Mouse (Mus musculus) lung, embryonic 15.5 days (tissue): ENCODE results near the gene Sf3b4. TPM values are rescaled to one million over a fixed set of nuclear protein-coding genes. Genes with fewer than 3 reads are reported as not detected.
A peak's percentile ranks its signal among the peaks of the same experiment; 100 is the strongest.

Source experiments
- ATAC-seq: fragments of 200-750 bp; cut with Nextera tagmentation; 2 replicates; pipeline ENCODE4 v1.8.0; 2017; ENCODE audit warnings: moderate number of reproducible peaks, borderline replicate concordance; ENCODE audit not compliant: low FRiP score, low TSS enrichment; ENCODE audit errors: extremely low read depth
- H3K27ac ChIP-seq: fragments of 300-500 bp; sonication (generic); 2 replicates; pipeline ENCODE4 v1.5.1; 2015; ENCODE audit warnings: moderate library complexity, mild to moderate bottlenecking, inconsistent platforms
- H3K27me3 ChIP-seq: fragments of 300-500 bp; sonication (generic); 2 replicates; pipeline ENCODE4 v1.6.1; 2015; ENCODE audit warnings: inconsistent platforms
- H3K36me3 ChIP-seq: fragments of 300-500 bp; sonication (generic); 2 replicates; pipeline ENCODE4 v1.6.1; 2015; ENCODE audit warnings: inconsistent platforms
- H3K4me1 ChIP-seq: fragments of 300-500 bp; sonication (generic); 2 replicates; pipeline ENCODE4 v1.6.1; 2015; ENCODE audit warnings: inconsistent platforms
- H3K4me2 ChIP-seq: fragments of 300-500 bp; sonication (generic); 2 replicates; pipeline ENCODE4 v1.6.1; 2015; ENCODE audit warnings: inconsistent platforms, mild to moderate bottlenecking, moderate library complexity
- H3K4me3 ChIP-seq: fragments of 300-500 bp; sonication (generic); 2 replicates; pipeline ENCODE4 v1.5.1; 2015; ENCODE audit warnings: mild to moderate bottlenecking, inconsistent platforms
- H3K9ac ChIP-seq: fragments of 300-500 bp; sonication (generic); 2 replicates; pipeline ENCODE4 v1.6.1; 2015; ENCODE audit warnings: inconsistent platforms
- H3K9me3 ChIP-seq: fragments of 300-500 bp; sonication (generic); 2 replicates; pipeline ENCODE4 v1.6.1; 2016; ENCODE audit warnings: inconsistent platforms
- WGBS: fragments of 180-500 bp; shearing (Covaris S2); methylation state at CpG from one replicate; pipeline ENCODE4 v1.1.7; 2015; 5-methylcytosine and 5-hydroxymethylcytosine counted together
- polyA plus RNA-seq: library from polyadenylated mRNA; unstranded; fragments of >200 nt; fragmentation: Nextera tagmentation; extraction: Ambion mirVana; gene quantifications from 2 replicates; pipeline ENCODE4 v1.2.1, GENCODE M21; 2015

Sf3b4 gene
- polyA plus RNA-seq, 1 experiment from 2014 or later: 175 TPM

- Histone ChIP-seq H3K9me3 (no peaks in the 10 kb centered on the region), H3K27me3 (no peaks in the 10 kb centered on the region), H3K27ac (no peak overlapping the region), H3K4me2 (no peak overlapping the region), H3K4me3 (no peak overlapping the region), H3K4me1 (peaks cover 36% of the 10 kb centered on the region), H3K36me3 (peaks cover 38% of the 10 kb centered on the region), H3K9ac (no peak overlapping the region)
- no peak for ATAC-seq
- 94% methylated on average over 6 of the region's 6 CpGs for WGBS
These were observed 3.1 kb downstream of the Sf3b4 start for GRCm38 (mm10) chr3:96175251-96175650.

GRCm38 (mm10) chr3:96178427-96178826, 6.3 kb downstream of the Sf3b4 start:
- H3K4me3 ChIP-seq: no peak overlapping the region
- peaks cover 38% of the 10 kb centered on the region for H3K36me3 ChIP-seq
- H3K9me3 ChIP-seq: no peaks in the 10 kb centered on the region
- no peak overlapping the region for H3K4me2 ChIP-seq
- H3K27me3 ChIP-seq: no peaks in the 10 kb centered on the region
- no peak overlapping the region for H3K9ac ChIP-seq
- no peak overlapping the region for H3K27ac ChIP-seq
- ATAC-seq: no peak
- H3K4me1 ChIP-seq: peaks cover 35% of the 10 kb centered on the region
- 91% methylated on average over 4 of the region's 4 CpGs for WGBS

GRCm38 (mm10) chr3:96178902-96179301, 6.8 kb downstream of the Sf3b4 start:
- Histone ChIP-seq H3K27me3 (no peaks in the 10 kb centered on the region), H3K4me2 (no peak overlapping the region), H3K36me3 (peaks cover 38% of the 10 kb centered on the region), H3K9me3 (no peaks in the 10 kb centered on the region), H3K9ac (no peak overlapping the region), H3K4me3 (no peak overlapping the region), H3K27ac (no peak overlapping the region), H3K4me1 (peaks cover 31% of the 10 kb centered on the region)
- 84% methylated on average over 2 of the region's 2 CpGs for WGBS
- no peak for ATAC-seq

- no peaks in the 10 kb centered on the region for H3K27me3 ChIP-seq
- peaks cover 31% of the 10 kb centered on the region for H3K36me3 ChIP-seq
- H3K9ac ChIP-seq: no peak overlapping the region
- ATAC-seq: no peak
- no peak overlapping the region for H3K4me2 ChIP-seq
- H3K4me1 ChIP-seq: peaks cover 25% of the 10 kb centered on the region
- WGBS: 50% methylated on average over 4 of the region's 4 CpGs
- no peak overlapping the region for H3K27ac ChIP-seq
- no peak overlapping the region for H3K4me3 ChIP-seq
- H3K9me3 ChIP-seq: no peaks in the 10 kb centered on the region
These were observed 7.4 kb downstream of the Sf3b4 start for GRCm38 (mm10) chr3:96179531-96179930.

- Histone ChIP-seq H3K27ac (no peak within 1 kb of the TSS), H3K9ac (peak within 1 kb of the TSS; percentile 58), H3K4me2 (peak within 1 kb of the TSS; percentile 81), H3K27me3 (no peaks in the 10 kb centered on the region), H3K9me3 (no peaks in the 10 kb centered on the region), H3K4me3 (peak within 1 kb of the TSS; percentile 52), H3K4me1 (peaks cover 17% of the 10 kb centered on the region), H3K36me3 (peaks cover 22% of the 10 kb centered on the region)
- peak; percentile 56 for ATAC-seq
- 1% methylated on average over 19 of the region's 23 CpGs for WGBS
These were observed 8.8 kb downstream of the Sf3b4 start, which contains the start of gene Sv2a for GRCm38 (mm10) chr3:96180727-96181477. Sv2a (plus strand) TSS chr3:96181151.

GRCm38 (mm10) chr3:96181510-96182381, 9.6 kb downstream of the Sf3b4 start:
- Histone ChIP-seq H3K27ac (no peak overlapping the region), H3K9ac (no peak overlapping the region), H3K4me3 (peak overlapping the region; percentile 52), H3K36me3 (peaks cover 14% of the 10 kb centered on the region), H3K9me3 (no peaks in the 10 kb centered on the region), H3K4me1 (peaks cover 17% of the 10 kb centered on the region), H3K27me3 (no peaks in the 10 kb centered on the region), H3K4me2 (peak overlapping the region; percentile 81)
- 28% methylated on average over 12 of the region's 12 CpGs for WGBS
- peak; percentile 36; the same call in 1 of the 2 replicates for ATAC-seq

- 10% methylated on average over 4 of the region's 4 CpGs for WGBS
- no peak overlapping the region for H3K27ac ChIP-seq
- no peak overlapping the region for H3K9ac ChIP-seq
- H3K36me3 ChIP-seq: peaks cover 11% of the 10 kb centered on the region
- H3K4me2 ChIP-seq: peak overlapping the region; percentile 81
- H3K4me3 ChIP-seq: no peak overlapping the region
- H3K4me1 ChIP-seq: peaks cover 17% of the 10 kb centered on the region
- no peak for ATAC-seq
- no peaks in the 10 kb centered on the region for H3K9me3 ChIP-seq
- no peaks in the 10 kb centered on the region for H3K27me3 ChIP-seq
These were observed 10.2 kb downstream of the Sf3b4 start for GRCm38 (mm10) chr3:96182382-96182776.

GRCm38 (mm10) chr3:96192977-96193376, 20.8 kb downstream of the Sf3b4 start:
- H3K36me3 ChIP-seq: no peaks in the 10 kb centered on the region
- peaks cover 10% of the 10 kb centered on the region for H3K4me1 ChIP-seq
- no peaks in the 10 kb centered on the region for H3K27me3 ChIP-seq
- H3K4me3 ChIP-seq: no peak overlapping the region
- H3K4me2 ChIP-seq: no peak overlapping the region
- H3K27ac ChIP-seq: no peak overlapping the region
- no peak for ATAC-seq
- H3K9me3 ChIP-seq: no peaks in the 10 kb centered on the region
- H3K9ac ChIP-seq: no peak overlapping the region
- 55% methylated on average over 12 of the region's 12 CpGs for WGBS

GRCm38 (mm10) chr3:96194966-96195365, 22.8 kb downstream of the Sf3b4 start:
- WGBS: 81% methylated on average over 10 of the region's 10 CpGs
- H3K4me1 ChIP-seq: peaks cover 13% of the 10 kb centered on the region
- no peak overlapping the region for H3K9ac ChIP-seq
- H3K4me3 ChIP-seq: no peak overlapping the region
- no peaks in the 10 kb centered on the region for H3K27me3 ChIP-seq
- no peaks in the 10 kb centered on the region for H3K36me3 ChIP-seq
- H3K9me3 ChIP-seq: no peaks in the 10 kb centered on the region
- no peak for ATAC-seq
- H3K27ac ChIP-seq: no peak overlapping the region
- no peak overlapping the region for H3K4me2 ChIP-seq

GRCm38 (mm10) chr3:96195616-96196313, 23.6 kb downstream of the Sf3b4 start:
- no peak for ATAC-seq
- no peak overlapping the region for H3K4me3 ChIP-seq
- H3K27ac ChIP-seq: no peak overlapping the region
- H3K9ac ChIP-seq: no peak overlapping the region
- H3K4me1 ChIP-seq: peaks cover 13% of the 10 kb centered on the region
- WGBS: 90% methylated on average over 11 of the region's 11 CpGs
- H3K9me3 ChIP-seq: no peaks in the 10 kb centered on the region
- H3K27me3 ChIP-seq: no peaks in the 10 kb centered on the region
- no peaks in the 10 kb centered on the region for H3K36me3 ChIP-seq
- peak overlapping the region; percentile 99; the same call in 1 of the 2 replicates for H3K4me2 ChIP-seq

- H3K27ac ChIP-seq: peak overlapping the region; percentile 94
- no peaks in the 10 kb centered on the region for H3K36me3 ChIP-seq
- H3K4me3 ChIP-seq: peak overlapping the region; percentile 65
- peaks cover 13% of the 10 kb centered on the region for H3K4me1 ChIP-seq
- no peak; the same call in 1 of the 2 replicates for ATAC-seq
- 18% methylated on average over 27 of the region's 27 CpGs for WGBS
- peak overlapping the region; percentile 81 for H3K9ac ChIP-seq
- no peaks in the 10 kb centered on the region for H3K27me3 ChIP-seq
- H3K9me3 ChIP-seq: no peaks in the 10 kb centered on the region
- peak overlapping the region; percentile 99 for H3K4me2 ChIP-seq
These were observed 24.5 kb downstream of the Sf3b4 start for GRCm38 (mm10) chr3:96196437-96197128.
